8 mouse cellular contexts compared by ENCODE assay signal in the genomic region with DNA sequence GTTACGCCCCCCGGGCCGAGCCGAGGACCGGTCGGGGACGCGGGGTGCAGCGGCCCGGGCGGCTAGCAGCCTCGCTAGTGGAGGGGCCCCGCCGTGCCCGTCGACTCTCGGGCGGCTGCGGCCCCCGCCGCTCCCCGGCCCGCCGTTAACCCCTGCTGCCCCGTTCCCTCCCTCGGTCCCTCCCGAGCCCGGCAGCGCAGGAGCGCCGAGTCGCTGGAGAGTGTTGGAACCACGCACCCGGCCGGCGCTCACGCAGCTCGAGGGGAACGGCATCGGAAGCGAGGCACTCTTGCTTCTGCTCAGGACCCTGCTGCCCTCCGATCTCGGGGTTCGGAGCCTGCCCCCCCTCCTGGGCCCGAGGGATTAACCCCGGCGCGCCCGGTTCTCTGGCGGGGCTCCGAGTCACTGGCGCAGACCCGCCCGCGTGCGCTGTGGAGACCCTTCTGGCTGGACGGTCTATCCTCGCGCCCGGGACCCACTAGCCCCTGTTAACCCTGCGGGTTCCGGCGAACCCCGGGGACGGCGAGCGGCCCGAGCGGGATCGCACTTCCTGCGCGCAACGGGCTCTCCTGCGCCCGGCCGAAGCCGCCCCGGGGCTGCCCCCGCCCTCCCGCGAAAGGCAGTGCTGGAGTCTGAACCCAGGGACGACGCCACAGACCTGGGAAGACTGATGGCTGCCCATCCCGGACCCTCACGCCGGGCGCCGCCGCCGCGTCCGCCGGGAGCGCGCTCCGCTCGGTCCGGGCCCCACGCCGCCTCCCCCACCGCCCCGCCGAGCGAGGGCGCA. TPM values are rescaled to one million over a fixed set of nuclear protein-coding genes. Genes with fewer than 3 reads are reported as not detected.
DNase-seq lines count a peak whose midpoint lies in the region; ATAC-seq and TF ChIP-seq lines count a peak whose summit lies in the region.
"Had no signal": no experiment of that assay in that cellular context is flagged by ENCODE, and none has a peak within 500 bp of the region (broad histone marks: within the 10 kb centered on the region; RNA-seq: fewer than 3 reads in every experiment).

No protein-coding gene starts in this region.

- peak overlapping the region; percentile 57 for H3K9ac ChIP-seq in lung, embryonic 14.5 days
- H3K9ac ChIP-seq in intestine, embryonic 16.5 days (ENCODE audit: low read depth, low read length), result peak overlapping the region; percentile 69
- H3K9ac ChIP-seq in neural tube, embryonic 14.5 days (replicated peaks; ENCODE audit: low read depth, low read length), result peak overlapping the region; percentile 53

- no peak for TF ChIP-seq POLR2A in embryonic fibroblast, embryonic 13.5 days (IDR thresholded peaks at IDR 0.05; ENCODE audit: low read depth, low read length)

- H3K9me3 ChIP-seq in lung, embryonic 14.5 days (ENCODE audit: low read depth, low read length), result no peaks in the 10 kb centered on the region
- H3K9me3 ChIP-seq in intestine, embryonic 16.5 days (ENCODE audit: control insufficient read depth, low read length), result no peaks in the 10 kb centered on the region
- H3K9me3 ChIP-seq in neural tube, embryonic 14.5 days (ENCODE audit: control insufficient read depth, low read length), result no peaks in the 10 kb centered on the region

- no peak overlapping the region for H3K27ac ChIP-seq in lung, embryonic 14.5 days (ENCODE audit: low read depth)
- H3K27ac ChIP-seq in embryonic fibroblast, embryonic 13.5 days (ENCODE audit: insufficient read depth, low read length), result no peak overlapping the region
- no peak overlapping the region for H3K27ac ChIP-seq in intestine, embryonic 16.5 days (ENCODE audit: low read length)
- no peak overlapping the region for H3K27ac ChIP-seq in neural tube, embryonic 14.5 days (ENCODE audit: low read depth, low read length)
- H3K27ac ChIP-seq: macrophage had no signal

- H3K4me2 ChIP-seq in lung, embryonic 14.5 days, result peak overlapping the region; percentile 94
- peak overlapping the region; percentile 92 for H3K4me2 ChIP-seq in intestine, embryonic 16.5 days (ENCODE audit: low read depth, low read length)
- H3K4me2 ChIP-seq in neural tube, embryonic 14.5 days (ENCODE audit: low read depth, low read length), result peak overlapping the region; percentile 93

- peak; percentile 51; the same call in 1 of the 2 replicates for ATAC-seq in lung, embryonic 14.5 days (ENCODE audit: insufficient read depth)
- peak; percentile 52 for ATAC-seq in intestine, embryonic 16.5 days
- ATAC-seq in neural tube, embryonic 14.5 days (ENCODE audit: low read depth), result peak; percentile 26; the same call in 1 of the 2 replicates

- peaks cover 60% of the 10 kb centered on the region for H3K27me3 ChIP-seq in lung, embryonic 14.5 days (ENCODE audit: insufficient read depth, low read length)
- peaks cover 68% of the 10 kb centered on the region for H3K27me3 ChIP-seq in intestine, embryonic 16.5 days (replicated peaks; ENCODE audit: control insufficient read depth, insufficient read depth, low read length)
- peaks cover 48% of the 10 kb centered on the region for H3K27me3 ChIP-seq in neural tube, embryonic 14.5 days (ENCODE audit: control insufficient read depth, insufficient read depth, low read length)

- DNase-seq in lung, embryonic 14.5 days, result peak; percentile 34
- DNase-seq in lung, postnatal 4 days, result no peak
- no peak for DNase-seq in cerebellum, postnatal 14 days
- no peak for DNase-seq in cerebellum, postnatal 4 days (ENCODE audit: low spot score in 2 of 2)

- H3K4me1 ChIP-seq in lung, embryonic 14.5 days (ENCODE audit: insufficient read depth), result no peaks in the 10 kb centered on the region
- no peaks in the 10 kb centered on the region for H3K4me1 ChIP-seq in embryonic fibroblast, embryonic 13.5 days (ENCODE audit: control insufficient read depth, insufficient read depth, low read length)
- peaks cover 15% of the 10 kb centered on the region for H3K4me1 ChIP-seq in intestine, embryonic 16.5 days (ENCODE audit: control insufficient read depth, insufficient read depth, low read length)
- peaks cover 14% of the 10 kb centered on the region for H3K4me1 ChIP-seq in neural tube, embryonic 14.5 days (ENCODE audit: control insufficient read depth, insufficient read depth, low read length)

- WGBS in lung, embryonic 14.5 days, result under 1% methylated on average over 90 of the region's 105 CpGs
- WGBS in intestine, embryonic 16.5 days, result under 1% methylated on average over 74 of the region's 105 CpGs
- 0% methylated on average over 64 of the region's 105 CpGs for WGBS in neural tube, embryonic 14.5 days

- peak overlapping the region; percentile 55 for H3K4me3 ChIP-seq in lung, embryonic 14.5 days (ENCODE audit: low read depth, low read length)
- peak overlapping the region; percentile 17 for H3K4me3 ChIP-seq in embryonic fibroblast, embryonic 13.5 days (ENCODE audit: insufficient read depth, low read length)
- peak overlapping the region; percentile 57 for H3K4me3 ChIP-seq in intestine, embryonic 16.5 days (ENCODE audit: low read length)
- peak overlapping the region; percentile 44 for H3K4me3 ChIP-seq in neural tube, embryonic 14.5 days (ENCODE audit: low read depth, low read length)

- no peak for TF ChIP-seq CTCF in lung, embryonic 14.5 days (IDR thresholded peaks at IDR 0.05; ENCODE audit: low read depth)
- no peak for TF ChIP-seq CTCF in embryonic fibroblast, embryonic 13.5 days (IDR thresholded peaks at IDR 0.05; ENCODE audit: borderline replicate concordance, insufficient read depth, low read length)

- no peaks in the 10 kb centered on the region for H3K36me3 ChIP-seq in lung, embryonic 14.5 days (ENCODE audit: insufficient read depth)
- no peaks in the 10 kb centered on the region for H3K36me3 ChIP-seq in intestine, embryonic 16.5 days (ENCODE audit: control insufficient read depth, insufficient read depth, low read length)
- H3K36me3 ChIP-seq in neural tube, embryonic 14.5 days (ENCODE audit: control insufficient read depth, insufficient read depth, low read length), result no peaks in the 10 kb centered on the region

RNA-seq across cellular contexts. Expression of a gene that starts 14.8 kb away (rescaled TPM):
- polyA plus RNA-seq in lung, embryonic 14.5 days (2014; fragmentation: Nextera tagmentation; extraction: Ambion mirVana), result 8.9 and 10.6 TPM in 2 replicates
- polyA plus RNA-seq in embryonic fibroblast, embryonic 13.5 days (2011; ENCODE audit: insufficient read length, low read depth, missing spikeins), result 6.9 and 10.5 TPM in 2 replicates
- polyA plus RNA-seq in intestine, embryonic 16.5 days (2015; fragmentation: Nextera tagmentation; extraction: Ambion mirVana), result 3.3 and 4.2 TPM in 2 replicates
- 40.8 and 53.1 TPM in 2 replicates for polyA plus RNA-seq in neural tube, embryonic 14.5 days (2014; fragmentation: Nextera tagmentation; extraction: Ambion mirVana)
- polyA plus RNA-seq: macrophage had no signal
